Mouse (Mus musculus): Measurements from ENCODE around the gene Tifab. TPM values are rescaled to one million over a fixed set of nuclear protein-coding genes. Genes with fewer than 3 reads are reported as not detected.
"Not testable (repeated sequence)": the region's sequence is repeated elsewhere in the genome, so short reads cannot be mapped to it uniquely, and the experiment has no call there.

Tifab gene
- total and polyA plus RNA-seq, 2 experiments from 2014 or later, result 0.31 to 0.75 TPM

- DNase-seq (ENCODE audit: low spot score), result no peak
- no peak for TF ChIP-seq CTCF (IDR thresholded peaks at IDR 0.05; ENCODE audit: low read depth)
- no peak overlapping the region for H3K4me3 ChIP-seq (ENCODE audit: low read length)
- H3K27me3 ChIP-seq (ENCODE audit: insufficient read depth, low read length), result no peaks in the 10 kb centered on the region
- H3K36me3 ChIP-seq (ENCODE audit: insufficient read depth, low read length), result no peaks in the 10 kb centered on the region
- no peak overlapping the region for H3K27ac ChIP-seq
- no peak overlapping the region for H3K4me2 ChIP-seq (ENCODE audit: low read depth, low read length)
- H3K4me1 ChIP-seq (ENCODE audit: insufficient read depth, low read length), result no peaks in the 10 kb centered on the region
- WGBS, result 55% methylated on average over 8 of the region's 8 CpGs
- no peak overlapping the region for H3K9ac ChIP-seq (replicated peaks; ENCODE audit: low read length)
- H3K9me3 ChIP-seq (ENCODE audit: low read length), result no peaks in the 10 kb centered on the region
- ATAC-seq, result no peak
Measured at GRCm38 (mm10) chr13:56199506-56199905, 20.8 kb upstream of the Tifab start.

DNA sequence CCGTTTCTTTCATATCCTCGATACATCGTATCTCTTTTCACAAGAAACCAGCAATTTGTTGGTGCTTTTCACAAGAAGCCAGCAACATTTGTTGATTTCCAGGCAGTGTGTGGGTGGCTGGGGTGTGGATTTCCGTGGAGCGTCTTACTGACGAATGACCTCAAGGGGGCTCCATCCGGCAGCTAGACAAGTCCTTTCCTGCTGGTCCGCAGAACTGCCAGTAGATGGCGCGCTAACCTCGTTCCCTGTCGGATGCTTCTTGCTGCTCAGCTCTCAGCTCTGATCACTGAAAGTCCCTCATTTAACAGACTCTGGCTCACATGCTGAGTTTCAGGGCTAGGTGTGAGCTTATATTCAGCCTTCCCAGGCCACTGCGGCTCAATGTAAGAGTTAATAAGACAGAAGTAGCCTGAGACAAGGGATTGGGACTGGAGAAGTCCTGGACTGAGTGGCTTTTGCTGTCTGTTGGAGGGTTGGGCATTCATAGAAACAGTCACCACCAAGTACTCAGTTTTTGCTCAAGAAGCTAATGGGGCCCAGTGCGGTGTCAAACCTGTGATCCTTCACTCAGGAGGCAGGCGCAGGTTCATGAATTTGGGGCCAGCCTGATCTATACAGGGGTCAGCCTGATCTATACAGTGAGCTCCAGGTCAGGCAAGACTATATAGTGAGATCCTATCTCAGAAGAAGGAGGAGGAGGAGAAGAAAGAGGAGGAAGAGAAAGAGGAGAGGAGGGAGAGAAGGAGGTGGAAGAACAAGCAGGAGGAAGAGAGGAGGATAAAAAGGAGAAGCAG, 19.0 kb upstream of the Tifab start:
- H3K27ac ChIP-seq, result no peak overlapping the region
- ATAC-seq, result peak; percentile 88
- DNase-seq (ENCODE audit: low spot score), result peak; percentile 98
- TF ChIP-seq CTCF (IDR thresholded peaks at IDR 0.05; ENCODE audit: low read depth), result peak; percentile 100
- no peaks in the 10 kb centered on the region for H3K9me3 ChIP-seq (ENCODE audit: low read length)
- H3K27me3 ChIP-seq (ENCODE audit: insufficient read depth, low read length), result no peaks in the 10 kb centered on the region
- no peak overlapping the region for H3K4me3 ChIP-seq (ENCODE audit: low read length)
- WGBS, result 8% methylated on average over 15 of the region's 15 CpGs
- no peaks in the 10 kb centered on the region for H3K4me1 ChIP-seq (ENCODE audit: insufficient read depth, low read length)
- no peak overlapping the region for H3K9ac ChIP-seq (replicated peaks; ENCODE audit: low read length)
- H3K36me3 ChIP-seq (ENCODE audit: insufficient read depth, low read length), result no peaks in the 10 kb centered on the region
- no peak overlapping the region for H3K4me2 ChIP-seq (ENCODE audit: low read depth, low read length)

DNA sequence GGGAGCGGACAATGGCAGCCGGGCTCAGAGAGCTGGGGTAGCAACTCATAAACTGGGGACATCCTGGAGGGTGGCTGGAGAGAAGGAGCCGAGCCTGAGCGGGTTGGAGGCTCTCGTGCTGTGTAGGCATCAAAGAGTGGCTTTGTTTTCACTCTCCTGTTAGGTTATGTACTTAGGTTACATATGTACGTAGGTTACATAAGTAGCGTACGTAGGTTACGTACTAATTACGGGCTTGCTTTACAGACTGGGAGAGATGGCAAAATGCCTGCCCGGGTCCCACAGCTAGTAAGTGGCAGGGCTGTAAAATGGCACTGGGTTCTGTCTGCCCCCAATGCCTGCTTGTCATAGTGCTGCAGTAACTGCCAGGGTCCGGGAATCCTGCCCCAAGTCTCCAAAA, 18.3 kb upstream of the Tifab start:
- WGBS, result 53% methylated on average over 12 of the region's 12 CpGs
- Histone ChIP-seq H3K36me3 (ENCODE audit: insufficient read depth, low read length) (no peaks in the 10 kb centered on the region), H3K4me3 (ENCODE audit: low read length) (no peak overlapping the region), H3K9ac (replicated peaks; ENCODE audit: low read length) (no peak overlapping the region), H3K4me2 (ENCODE audit: low read depth, low read length) (no peak overlapping the region; the same call in 1 of the 2 replicates), H3K4me1 (ENCODE audit: insufficient read depth, low read length) (no peaks in the 10 kb centered on the region), H3K9me3 (ENCODE audit: low read length) (no peaks in the 10 kb centered on the region), H3K27ac (no peak overlapping the region), H3K27me3 (ENCODE audit: insufficient read depth, low read length) (no peaks in the 10 kb centered on the region)
- DNase-seq (ENCODE audit: low spot score) (no peak), ATAC-seq (peak; percentile 54; the same call in 1 of the 2 replicates)
- no peak for TF ChIP-seq CTCF (IDR thresholded peaks at IDR 0.05; ENCODE audit: low read depth)

GRCm38 (mm10) chr13:56195824-56196223, 17.1 kb upstream of the Tifab start:
- not testable (repeated sequence) for H3K4me2 ChIP-seq (ENCODE audit: low read depth, low read length); H3K9ac ChIP-seq (replicated peaks; ENCODE audit: low read length); H3K27ac ChIP-seq; H3K36me3 ChIP-seq (ENCODE audit: insufficient read depth, low read length); H3K9me3 ChIP-seq (ENCODE audit: low read length); H3K27me3 ChIP-seq (ENCODE audit: insufficient read depth, low read length); H3K4me1 ChIP-seq (ENCODE audit: insufficient read depth, low read length); ATAC-seq; DNase-seq (ENCODE audit: low spot score); H3K4me3 ChIP-seq (ENCODE audit: low read length)
- 86% methylated on average over 11 of the region's 11 CpGs for WGBS

DNA sequence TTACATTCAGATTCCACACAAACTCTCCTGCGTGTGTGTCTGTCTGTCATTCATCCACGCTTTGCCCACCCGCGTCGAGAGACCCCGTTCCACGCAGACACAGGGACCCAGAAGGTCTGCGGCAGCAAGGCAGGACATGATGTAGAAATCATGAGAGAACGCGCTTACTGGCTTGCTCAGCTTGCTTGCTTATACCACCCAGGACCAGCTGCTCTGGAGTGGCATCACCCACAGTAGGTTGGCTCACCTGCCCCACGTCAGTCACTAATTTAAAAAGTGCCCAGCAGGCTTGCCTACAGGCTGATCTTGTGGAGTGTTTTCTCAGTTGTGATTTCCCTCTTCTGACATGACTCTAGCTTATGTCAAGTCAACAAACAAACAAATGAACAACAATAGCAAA, 15.5 kb upstream of the Tifab start:
- not testable (repeated sequence) for H3K27ac ChIP-seq; H3K4me3 ChIP-seq (ENCODE audit: low read length); H3K36me3 ChIP-seq (ENCODE audit: insufficient read depth, low read length); DNase-seq (ENCODE audit: low spot score); ATAC-seq; H3K27me3 ChIP-seq (ENCODE audit: insufficient read depth, low read length); H3K9me3 ChIP-seq (ENCODE audit: low read length); H3K4me2 ChIP-seq (ENCODE audit: low read depth, low read length); H3K4me1 ChIP-seq (ENCODE audit: insufficient read depth, low read length); H3K9ac ChIP-seq (replicated peaks; ENCODE audit: low read length)
- WGBS, result 89% methylated on average over 11 of the region's 11 CpGs

DNA sequence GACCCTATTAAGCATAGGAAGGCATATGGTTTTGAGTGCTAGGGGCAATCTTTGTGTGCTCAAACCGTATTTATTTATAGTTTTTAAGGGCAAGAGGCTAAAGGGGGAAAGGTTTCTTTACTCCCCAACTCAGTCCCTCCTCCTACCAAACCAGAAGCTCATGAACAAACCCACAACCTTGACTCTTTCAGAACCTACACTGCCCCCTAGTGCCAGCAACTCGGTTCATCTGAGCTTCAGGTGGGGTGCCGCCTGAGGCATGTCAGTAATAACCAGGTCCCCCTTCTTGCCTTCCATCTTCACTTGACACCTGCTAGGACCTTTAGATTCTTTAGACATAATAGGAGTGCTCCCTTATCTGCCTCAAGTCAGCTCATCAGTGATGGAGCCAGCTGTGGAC, 12.5 kb upstream of the Tifab start:
- Histone ChIP-seq H3K36me3 (ENCODE audit: insufficient read depth, low read length) (no peaks in the 10 kb centered on the region), H3K4me1 (ENCODE audit: insufficient read depth, low read length) (no peaks in the 10 kb centered on the region), H3K9ac (replicated peaks; ENCODE audit: low read length) (no peak overlapping the region), H3K27me3 (ENCODE audit: insufficient read depth, low read length) (no peaks in the 10 kb centered on the region), H3K4me3 (ENCODE audit: low read length) (no peak overlapping the region), H3K4me2 (ENCODE audit: low read depth, low read length) (no peak overlapping the region), H3K9me3 (ENCODE audit: low read length) (no peaks in the 10 kb centered on the region), H3K27ac (no peak overlapping the region)
- 51% methylated on average over 3 of the region's 3 CpGs for WGBS
- ATAC-seq (no peak), DNase-seq (ENCODE audit: low spot score) (no peak)
- TF ChIP-seq CTCF (IDR thresholded peaks at IDR 0.05; ENCODE audit: low read depth), result peak; percentile 15; the same call in 1 of the 2 replicates

GRCm38 (mm10) chr13:56189688-56190087, 11.0 kb upstream of the Tifab start:
- Histone ChIP-seq H3K36me3 (ENCODE audit: insufficient read depth, low read length) (no peaks in the 10 kb centered on the region), H3K27me3 (ENCODE audit: insufficient read depth, low read length) (no peaks in the 10 kb centered on the region), H3K9me3 (ENCODE audit: low read length) (no peaks in the 10 kb centered on the region), H3K27ac (no peak overlapping the region), H3K9ac (replicated peaks; ENCODE audit: low read length) (no peak overlapping the region), H3K4me2 (ENCODE audit: low read depth, low read length) (no peak overlapping the region), H3K4me1 (ENCODE audit: insufficient read depth, low read length) (no peaks in the 10 kb centered on the region), H3K4me3 (ENCODE audit: low read length) (no peak overlapping the region)
- DNase-seq (ENCODE audit: low spot score) (no peak), ATAC-seq (no peak)
- 77% methylated on average over 5 of the region's 5 CpGs for WGBS
- 0 out of 2 replicates have a peak, but pooled peaks have one; percentile 13 for TF ChIP-seq CTCF (IDR thresholded peaks at IDR 0.05; ENCODE audit: low read depth)

All from hindbrain, postnatal 0 days (tissue).